Mouse (Mus musculus): ENCODE measurements around the gene Adora1. TPM values are rescaled to one million over a fixed set of nuclear protein-coding genes. Genes with fewer than 3 reads are reported as not detected.

Gene Adora1
- total and polyA plus RNA-seq, 3 experiments: not detected

DNA sequence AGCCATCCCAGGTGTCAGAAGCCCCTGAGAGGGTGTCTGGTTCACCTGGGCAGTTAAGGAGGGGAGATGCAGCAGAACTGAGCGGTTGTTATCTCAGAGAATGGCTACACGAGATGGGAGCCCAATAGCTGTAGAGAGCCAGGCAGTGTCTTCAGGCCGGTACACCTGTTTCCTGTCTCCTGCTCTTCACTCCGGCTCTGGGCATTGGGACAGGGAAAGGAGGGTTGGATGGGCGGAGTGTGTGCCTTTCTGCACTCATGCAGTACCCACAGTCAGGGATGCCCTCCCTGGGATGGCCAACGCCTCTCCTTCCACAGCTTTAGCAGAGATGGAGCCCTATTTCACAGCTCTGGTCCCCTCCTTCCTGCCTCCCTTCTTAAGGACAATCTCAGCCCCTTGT, 24.2 kb downstream of the Adora1 start:
- no peaks in the 10 kb centered on the region for H3K79me2 ChIP-seq (ENCODE audit: control insufficient read depth, insufficient read depth, low read length, poor library complexity)
- H3K27me3 ChIP-seq (ENCODE audit: control insufficient read depth in 1 of 2, insufficient read depth in 2 of 2, low read length in 2 of 2): 0 out of 4 replicates have a peak, but pooled peaks cover 0 to 1% of the 10 kb centered on the region in 2 experiments
- no peak overlapping the region for H3K4me3 ChIP-seq (ENCODE audit: control insufficient read depth in 1 of 2, insufficient read depth in 1 of 2, low read depth in 2 of 2, low read length in 2 of 2)
- H3K9ac ChIP-seq (ENCODE audit: control insufficient read depth, low read depth, low read length, poor library complexity, severe bottlenecking): no peak overlapping the region
- no peak overlapping the region for H3K27ac ChIP-seq (ENCODE audit: control insufficient read depth, low read depth, low read length)
- H3K4me1 ChIP-seq (ENCODE audit: control insufficient read depth in 1 of 2, insufficient read depth in 2 of 2, low read length in 2 of 2): peaks cover 2 to 18% of the 10 kb centered on the region in 2 experiments; a peak in 3 of 4 replicates
- H3K9me3 ChIP-seq (replicated peaks; ENCODE audit: insufficient read depth, low read length): no peaks in the 10 kb centered on the region
- no peak for TF ChIP-seq MXI1 (IDR thresholded peaks at IDR 0.05; ENCODE audit: low read depth, low read length)
- no peak for TF ChIP-seq EP300 (IDR thresholded peaks at IDR 0.05; ENCODE audit: low read depth in 1 of 2, low read length in 2 of 2)
- no peak for TF ChIP-seq RCOR1 (IDR thresholded peaks at IDR 0.05; ENCODE audit: low read depth, low read length)
- TF ChIP-seq CTCF (IDR thresholded peaks at IDR 0.05 in 2 of 3, conservative IDR thresholded peaks at IDR 0.05 in 1 of 3; ENCODE audit: control insufficient read depth in 1 of 3, insufficient read depth in 1 of 3, low read depth in 2 of 3, low read length in 3 of 3, poor library complexity in 1 of 3, severe bottlenecking in 1 of 3): no peak
- no peak for TF ChIP-seq MYB (IDR thresholded peaks at IDR 0.05; ENCODE audit: low read depth, low read length)
- no peak for TF ChIP-seq GABPA (IDR thresholded peaks at IDR 0.05; ENCODE audit: low read depth, low read length)
- no peak for TF ChIP-seq GATA1 (IDR thresholded peaks at IDR 0.05; ENCODE audit: low read depth, low read length)
- TF ChIP-seq MEF2A (IDR thresholded peaks at IDR 0.05; ENCODE audit: extremely low read depth, insufficient replicate concordance, low read depth, low read length, poor library complexity, severe bottlenecking): no peak
- TF ChIP-seq UBTF (IDR thresholded peaks at IDR 0.05; ENCODE audit: borderline replicate concordance, insufficient read depth, low read depth, low read length): no peak
- no peak for TF ChIP-seq ZC3H11A (IDR thresholded peaks at IDR 0.05; ENCODE audit: low read depth, low read length)
- no peak for TF ChIP-seq MAX (IDR thresholded peaks at IDR 0.05; ENCODE audit: low read length)
- no peak for TF ChIP-seq MAFK (IDR thresholded peaks at IDR 0.05; ENCODE audit: borderline replicate concordance, low read depth, low read length)
- TF ChIP-seq RAD21 (IDR thresholded peaks at IDR 0.05; ENCODE audit: low read depth, low read length): no peak
- no peak for DNase-seq (ENCODE audit: low read depth, low spot score)
- H3K36me3 ChIP-seq (ENCODE audit: control insufficient read depth in 1 of 2, insufficient read depth in 2 of 2, low read length in 2 of 2): peaks cover 0 to 6% of the 10 kb centered on the region in 2 experiments; a peak in 2 of 4 replicates

DNA sequence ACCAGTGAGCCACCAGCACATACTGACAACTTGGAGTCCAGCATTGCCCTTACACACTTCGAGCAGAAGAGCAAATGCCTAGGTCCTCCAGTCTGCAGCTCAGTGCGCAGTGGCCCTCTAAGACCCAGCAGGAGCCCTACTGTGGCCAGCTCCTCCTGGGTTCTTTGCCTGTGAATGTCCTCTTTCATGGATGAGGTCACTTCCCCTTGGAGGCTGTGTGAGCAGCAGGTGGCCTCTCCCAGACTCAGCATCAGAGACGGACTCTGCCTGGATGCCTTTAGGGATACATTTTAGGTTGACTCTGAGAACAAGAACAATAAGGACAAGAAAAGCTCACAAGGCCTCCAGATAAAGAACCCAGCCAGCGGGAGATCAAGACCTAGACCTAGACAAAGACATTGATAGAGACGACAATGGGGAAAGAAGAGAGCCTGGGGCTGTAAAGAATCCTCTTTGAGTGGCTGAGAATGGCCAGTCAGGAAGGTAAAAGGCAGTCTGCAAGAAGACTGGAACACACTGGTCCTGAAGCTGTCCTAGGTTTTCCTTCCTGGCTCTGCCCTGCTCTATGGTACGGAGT, 25.0 kb downstream of the Adora1 start:
- Histone ChIP-seq H3K4me1 (ENCODE audit: control insufficient read depth in 1 of 2, insufficient read depth in 2 of 2, low read length in 2 of 2) (peaks cover 2 to 25% of the 10 kb centered on the region in 2 experiments; a peak in 3 of 4 replicates), H3K9ac (ENCODE audit: control insufficient read depth, low read depth, low read length, poor library complexity, severe bottlenecking) (no peak overlapping the region), H3K36me3 (ENCODE audit: control insufficient read depth in 1 of 2, insufficient read depth in 2 of 2, low read length in 2 of 2) (peaks cover 0 to 9% of the 10 kb centered on the region in 2 experiments; a peak in 2 of 4 replicates), H3K9me3 (replicated peaks; ENCODE audit: insufficient read depth, low read length) (no peaks in the 10 kb centered on the region), H3K27ac (ENCODE audit: control insufficient read depth, low read depth, low read length) (no peak overlapping the region), H3K27me3 (ENCODE audit: control insufficient read depth in 1 of 2, insufficient read depth in 2 of 2, low read length in 2 of 2) (0 out of 4 replicates have a peak, but pooled peaks cover 0 to 1% of the 10 kb centered on the region in 2 experiments), H3K4me3 (ENCODE audit: control insufficient read depth in 1 of 2, insufficient read depth in 1 of 2, low read depth in 2 of 2, low read length in 2 of 2) (no peak overlapping the region), H3K79me2 (ENCODE audit: control insufficient read depth, insufficient read depth, low read length, poor library complexity) (no peaks in the 10 kb centered on the region)
- no peak for DNase-seq (ENCODE audit: low read depth, low spot score)
- no peak for TF ChIP-seq TAL1 (IDR thresholded peaks at IDR 0.05; ENCODE audit: low read length)
- TF ChIP-seq KAT2A (conservative IDR thresholded peaks at IDR 0.05; ENCODE audit: low read depth, low read length): no peak
- no peak for TF ChIP-seq ZKSCAN1 (IDR thresholded peaks at IDR 0.05; ENCODE audit: low read depth, low read length)
- TF ChIP-seq E2F4 (IDR thresholded peaks at IDR 0.05; ENCODE audit: borderline replicate concordance, low read depth, low read length): no peak
- no peak for TF ChIP-seq POLR2AphosphoS2 (IDR thresholded peaks at IDR 0.05; ENCODE audit: low read length)
- no peak for TF ChIP-seq ELF1 (IDR thresholded peaks at IDR 0.05; ENCODE audit: low read depth, low read length)
- no peak for TF ChIP-seq MYB (IDR thresholded peaks at IDR 0.05; ENCODE audit: low read depth, low read length)
